Mouse (Mus musculus) embryonic facial prominence, embryonic 12.5 days (tissue): ENCODE measurements at regions not wholly inside any gene's neighbourhood (a gene's known extent, or its start where the extent isn't known, plus 50 kb on each side); places are given as distances from the start of the nearest gene placed in this dataset.

Experiments used
- ATAC-seq: fragments of 200-750 bp; cut with Nextera tagmentation; 2 replicates; pipeline ENCODE4 v1.8.0; 2017; ENCODE audit not compliant: insufficient number of reproducible peaks, insufficient read depth, low FRiP score, low TSS enrichment
- H3K27ac ChIP-seq: fragments of 300-500 bp; sonication (generic); 2 replicates; pipeline ENCODE4 v1.5.1; 2016; ENCODE audit warnings: mild to moderate bottlenecking
- H3K27me3 ChIP-seq: fragments of 300-500 bp; sonication (generic); 2 replicates; pipeline ENCODE4 v1.6.1; 2016; ENCODE audit warnings: mild to moderate bottlenecking, moderate library complexity
- H3K36me3 ChIP-seq: fragments of 300-500 bp; sonication (generic); 2 replicates; pipeline ENCODE4 v1.6.1; 2016; ENCODE audit warnings: mild to moderate bottlenecking
- H3K4me1 ChIP-seq: fragments of 300-500 bp; sonication (generic); 2 replicates; pipeline ENCODE4 v1.6.1; 2016
- H3K4me2 ChIP-seq: fragments of 300-500 bp; sonication (generic); replicated peaks from 2 replicates; pipeline ENCODE4 v1.6.1; 2016; ENCODE audit warnings: mild to moderate bottlenecking, moderate library complexity
- H3K4me3 ChIP-seq: fragments of 300-500 bp; sonication (generic); 2 replicates; pipeline ENCODE4 v1.5.1; 2016; ENCODE audit warnings: mild to moderate bottlenecking
- H3K9ac ChIP-seq: fragments of 300-500 bp; sonication (generic); 2 replicates; pipeline ENCODE4 v1.6.1; 2016; ENCODE audit warnings: mild to moderate bottlenecking, moderate library complexity
- H3K9me3 ChIP-seq: fragments of 300-500 bp; sonication (generic); 2 replicates; pipeline ENCODE4 v1.6.1; 2016; ENCODE audit warnings: mild to moderate bottlenecking, moderate library complexity
- WGBS: fragments of 180-500 bp; shearing (Covaris S2); methylation state at CpG from one replicate; pipeline ENCODE4 v1.1.7; 2016; 5-methylcytosine and 5-hydroxymethylcytosine counted together

DNA sequence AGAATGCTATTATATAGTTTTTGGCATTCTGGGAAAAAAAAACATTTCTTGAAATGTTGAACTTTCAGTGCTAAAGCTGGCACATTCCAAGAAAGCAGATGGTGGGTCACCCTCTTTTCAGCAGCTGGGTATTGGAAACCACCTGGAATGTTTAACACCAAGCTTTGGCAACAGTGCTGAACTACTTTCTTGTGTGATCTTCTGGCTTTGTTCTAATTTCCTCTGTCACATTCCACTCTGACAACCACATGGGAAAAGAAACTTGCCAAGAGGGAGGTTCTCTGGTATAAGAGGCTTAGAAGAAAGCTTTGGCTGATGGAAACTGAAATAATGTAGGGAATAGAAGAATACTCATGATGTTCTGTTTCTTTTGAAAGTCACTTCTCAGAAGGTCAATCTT is 920.4 kb upstream of the Tenm4 start:
- ATAC-seq: no peak

DNA sequence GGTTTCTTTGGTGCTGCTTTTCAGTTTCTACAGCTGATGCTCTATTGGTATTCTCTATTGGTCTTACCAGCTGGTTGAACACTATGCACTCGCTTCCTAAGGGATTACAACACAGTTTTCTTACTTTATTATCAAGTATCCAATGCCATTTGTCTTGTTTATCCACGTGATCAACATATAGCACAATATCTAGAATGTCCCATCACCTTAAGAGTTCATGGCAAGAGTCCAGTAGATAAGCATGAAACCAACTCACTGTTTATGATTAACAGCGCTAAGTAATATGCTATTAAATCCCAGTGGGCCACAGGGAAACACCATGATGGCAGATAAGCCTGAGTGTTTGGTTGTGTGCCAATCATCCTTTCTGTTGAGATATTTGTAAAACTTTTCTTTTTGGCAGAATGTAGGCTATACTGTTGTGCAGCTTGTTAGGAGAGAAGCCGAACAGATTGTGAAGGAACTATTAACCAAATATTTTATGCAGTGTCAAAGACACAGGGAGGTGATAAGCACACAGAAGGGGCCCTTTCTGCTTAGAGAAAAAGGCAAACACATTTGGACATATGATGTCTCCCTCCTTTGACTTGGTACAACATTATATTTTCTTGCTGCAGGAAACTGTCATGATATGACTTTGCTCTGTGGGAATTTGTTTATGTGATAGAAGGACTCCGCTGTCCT is 917.0 kb upstream of the Tenm4 start:
- H3K4me1 ChIP-seq: no peaks in the 10 kb centered on the region
- H3K9me3 ChIP-seq: no peaks in the 10 kb centered on the region
- H3K4me3 ChIP-seq: no peak overlapping the region
- H3K27me3 ChIP-seq: no peaks in the 10 kb centered on the region
- no peaks in the 10 kb centered on the region for H3K36me3 ChIP-seq
- no peak for ATAC-seq
- 84% methylated on average over 5 of the region's 5 CpGs for WGBS
- H3K4me2 ChIP-seq: no peak overlapping the region
- no peak overlapping the region for H3K9ac ChIP-seq
- no peak overlapping the region for H3K27ac ChIP-seq

More for the DNA sequence above, 920.4 kb upstream of the Tenm4 start:
- Histone ChIP-seq H3K9me3 (no peaks in the 10 kb centered on the region), H3K9ac (no peak overlapping the region), H3K4me3 (no peak overlapping the region), H3K36me3 (no peaks in the 10 kb centered on the region), H3K27me3 (no peaks in the 10 kb centered on the region), H3K4me1 (no peaks in the 10 kb centered on the region), H3K27ac (no peak overlapping the region), H3K4me2 (no peak overlapping the region)

- 76% methylated on average over 3 of the region's 3 CpGs for WGBS
- Histone ChIP-seq H3K4me2 (no peak overlapping the region), H3K4me3 (no peak overlapping the region), H3K27ac (no peak overlapping the region), H3K9me3 (no peaks in the 10 kb centered on the region), H3K36me3 (no peaks in the 10 kb centered on the region), H3K9ac (no peak overlapping the region), H3K27me3 (no peaks in the 10 kb centered on the region), H3K4me1 (no peaks in the 10 kb centered on the region)
- ATAC-seq: no peak
Measured at GRCm38 (mm10) chr7:95254913-95255312, 916.1 kb upstream of the Tenm4 start.

DNA sequence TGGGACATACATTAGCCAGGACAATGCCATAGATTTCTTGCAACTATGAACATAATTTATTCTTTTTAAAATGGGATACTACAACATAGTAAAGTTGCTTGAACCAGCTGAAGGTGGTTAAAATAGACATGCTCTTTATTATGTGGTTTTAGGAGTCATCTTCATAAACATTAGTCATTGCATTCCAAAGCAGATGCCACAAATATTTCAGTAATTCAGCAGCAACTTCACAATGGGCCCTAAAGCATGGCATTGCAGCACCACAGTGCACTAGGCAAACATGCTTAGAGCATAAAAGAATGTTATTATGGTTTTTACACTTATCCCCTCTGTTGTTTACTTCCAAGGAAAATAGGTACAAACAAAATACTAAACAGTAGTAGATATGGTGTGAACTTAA is 915.3 kb upstream of the Tenm4 start:
- no peak for ATAC-seq
- no peaks in the 10 kb centered on the region for H3K27me3 ChIP-seq
- H3K4me2 ChIP-seq: no peak overlapping the region
- H3K27ac ChIP-seq: no peak overlapping the region
- H3K9me3 ChIP-seq: no peaks in the 10 kb centered on the region
- no peaks in the 10 kb centered on the region for H3K36me3 ChIP-seq
- H3K9ac ChIP-seq: no peak overlapping the region
- no peak overlapping the region for H3K4me3 ChIP-seq
- no peaks in the 10 kb centered on the region for H3K4me1 ChIP-seq

DNA sequence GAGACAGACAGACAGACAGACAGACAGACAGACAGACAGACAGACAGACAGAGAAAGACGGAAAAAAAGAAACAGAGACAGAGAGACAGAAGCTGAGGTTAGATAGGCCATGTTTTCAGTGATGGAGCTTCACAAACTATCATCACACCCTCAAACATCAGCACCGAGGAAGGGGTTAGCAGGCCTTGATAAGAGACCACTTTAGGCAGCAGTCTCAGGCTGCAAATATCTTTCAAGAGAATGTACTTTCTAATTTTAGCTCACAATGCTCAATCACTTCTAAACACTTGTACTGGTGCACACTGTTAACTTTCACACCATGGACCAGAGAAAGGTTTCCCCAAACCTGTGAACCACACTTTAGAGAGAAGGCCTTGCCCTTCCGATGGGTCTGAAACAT is 908.1 kb upstream of the Tenm4 start:
- H3K4me1 ChIP-seq: no peaks in the 10 kb centered on the region
- no peak overlapping the region for H3K9ac ChIP-seq
- H3K4me2 ChIP-seq: no peak overlapping the region
- H3K27me3 ChIP-seq: no peaks in the 10 kb centered on the region
- H3K36me3 ChIP-seq: no peaks in the 10 kb centered on the region
- no peak overlapping the region for H3K4me3 ChIP-seq
- ATAC-seq: no peak
- H3K9me3 ChIP-seq: no peaks in the 10 kb centered on the region
- 84% methylated on average over 3 of the region's 3 CpGs for WGBS
- H3K27ac ChIP-seq: no peak overlapping the region

- H3K27me3 ChIP-seq: no peaks in the 10 kb centered on the region
- H3K4me2 ChIP-seq: no peak overlapping the region
- ATAC-seq: no peak
- H3K9me3 ChIP-seq: no peaks in the 10 kb centered on the region
- no peaks in the 10 kb centered on the region for H3K4me1 ChIP-seq
- H3K9ac ChIP-seq: no peak overlapping the region
- H3K4me3 ChIP-seq: no peak overlapping the region
- no peaks in the 10 kb centered on the region for H3K36me3 ChIP-seq
- no peak overlapping the region for H3K27ac ChIP-seq
- WGBS: 84% methylated on average over 1 of the region's 1 CpGs
Measured at GRCm38 (mm10) chr7:95277237-95277636, 893.8 kb upstream of the Tenm4 start.

- H3K27me3 ChIP-seq: no peaks in the 10 kb centered on the region
- 56% methylated on average over 1 of the region's 1 CpGs for WGBS
- ATAC-seq: no peak
- no peaks in the 10 kb centered on the region for H3K4me1 ChIP-seq
- H3K9ac ChIP-seq: no peak overlapping the region
- H3K4me2 ChIP-seq: no peak overlapping the region
- no peaks in the 10 kb centered on the region for H3K9me3 ChIP-seq
- H3K27ac ChIP-seq: no peak overlapping the region
- no peaks in the 10 kb centered on the region for H3K36me3 ChIP-seq
- H3K4me3 ChIP-seq: no peak overlapping the region
Measured at GRCm38 (mm10) chr7:95313667-95314066, 857.4 kb upstream of the Tenm4 start.

DNA sequence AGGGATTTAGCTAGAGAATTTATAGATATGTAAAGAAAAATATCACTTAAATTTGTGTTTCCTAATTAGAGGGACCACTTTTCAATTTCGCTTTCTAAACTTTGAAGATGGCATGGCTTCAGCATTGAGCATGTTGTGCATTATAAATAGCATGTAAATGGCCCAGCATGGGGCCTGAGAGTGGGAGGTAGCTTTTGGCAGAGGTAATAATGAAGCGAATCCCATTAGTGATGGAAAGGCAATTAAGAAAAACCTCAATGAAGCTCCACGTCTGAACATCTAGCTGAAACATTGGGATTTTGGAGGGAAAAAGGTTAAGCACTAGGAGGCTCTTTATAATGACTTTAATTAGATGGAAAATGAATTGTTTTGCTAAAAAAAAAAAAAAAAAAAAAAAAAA is 848.0 kb upstream of the Tenm4 start:
- Histone ChIP-seq H3K9me3 (no peaks in the 10 kb centered on the region), H3K27ac (no peak overlapping the region), H3K27me3 (no peaks in the 10 kb centered on the region), H3K36me3 (no peaks in the 10 kb centered on the region), H3K4me1 (no peaks in the 10 kb centered on the region), H3K4me2 (no peak overlapping the region), H3K4me3 (no peak overlapping the region), H3K9ac (no peak overlapping the region)
- ATAC-seq: no peak
- WGBS: 58% methylated on average over 3 of the region's 3 CpGs

DNA sequence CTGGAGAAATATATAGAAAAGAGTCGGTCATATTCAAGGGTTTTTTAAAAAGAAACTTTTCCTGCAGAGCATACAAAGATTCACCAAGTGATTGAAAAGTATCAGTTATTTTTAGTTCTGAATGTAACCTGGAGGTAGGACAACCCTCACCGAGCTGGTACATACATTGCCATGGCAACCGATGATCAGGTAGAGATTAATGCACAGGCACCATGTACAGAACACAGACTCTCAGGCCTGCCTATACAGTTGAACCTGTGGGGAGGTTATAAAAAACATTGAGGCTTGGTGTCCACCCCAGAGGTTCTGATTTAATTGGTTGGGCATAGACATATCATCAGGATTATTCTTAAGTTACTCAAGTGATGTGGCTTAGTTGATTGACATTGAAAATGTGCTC is 846.1 kb upstream of the Tenm4 start:
- no peak overlapping the region for H3K9ac ChIP-seq
- H3K27ac ChIP-seq: no peak overlapping the region
- H3K4me2 ChIP-seq: no peak overlapping the region
- H3K4me1 ChIP-seq: no peaks in the 10 kb centered on the region
- no peak overlapping the region for H3K4me3 ChIP-seq
- no peaks in the 10 kb centered on the region for H3K9me3 ChIP-seq
- no peak for ATAC-seq
- WGBS: 90% methylated on average over 3 of the region's 3 CpGs
- no peaks in the 10 kb centered on the region for H3K36me3 ChIP-seq
- H3K27me3 ChIP-seq: no peaks in the 10 kb centered on the region

GRCm38 (mm10) chr7:95332037-95332436 is 839.0 kb upstream of the Tenm4 start:
- Histone ChIP-seq H3K4me1 (no peaks in the 10 kb centered on the region), H3K36me3 (no peaks in the 10 kb centered on the region), H3K4me2 (no peak overlapping the region), H3K4me3 (no peak overlapping the region), H3K27ac (no peak overlapping the region), H3K27me3 (no peaks in the 10 kb centered on the region), H3K9me3 (no peaks in the 10 kb centered on the region), H3K9ac (no peak overlapping the region)
- no peak for ATAC-seq
- WGBS: 24% methylated on average over 4 of the region's 4 CpGs

- H3K9me3 ChIP-seq: no peaks in the 10 kb centered on the region
- no peak overlapping the region for H3K4me3 ChIP-seq
- 0 out of 2 replicates have a peak, but pooled peaks cover 4% of the 10 kb centered on the region for H3K4me1 ChIP-seq
- 48% methylated on average over 7 of the region's 7 CpGs for WGBS
- H3K9ac ChIP-seq: no peak overlapping the region
- no peaks in the 10 kb centered on the region for H3K27me3 ChIP-seq
- no peaks in the 10 kb centered on the region for H3K36me3 ChIP-seq
- no peak overlapping the region for H3K4me2 ChIP-seq
- ATAC-seq: no peak
- no peak overlapping the region for H3K27ac ChIP-seq
Measured at GRCm38 (mm10) chr7:95350185-95350803, 820.8 kb upstream of the Tenm4 start.

DNA sequence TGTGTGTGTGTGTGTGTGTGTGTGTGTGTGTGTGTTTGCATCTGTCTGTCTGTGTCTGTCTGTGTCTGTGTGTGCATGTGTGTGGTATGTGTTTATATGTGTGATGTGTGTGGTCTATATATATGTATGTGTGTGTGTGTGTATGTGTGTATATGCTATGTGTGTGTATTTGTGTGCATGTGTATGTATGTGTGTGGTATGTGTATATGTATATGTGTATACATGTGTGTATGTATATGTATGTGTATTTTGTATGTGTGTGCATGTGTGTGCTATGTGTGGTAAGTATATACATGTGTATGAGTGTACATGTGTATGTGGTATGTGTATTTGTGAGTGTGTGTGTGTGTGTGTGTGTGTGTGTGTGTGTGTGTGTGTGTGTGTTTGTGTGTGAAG is 820.2 kb upstream of the Tenm4 start:
- no peaks in the 10 kb centered on the region for H3K36me3 ChIP-seq
- H3K9ac ChIP-seq: no peak overlapping the region
- ATAC-seq: peak; percentile 75; the same call in 1 of the 2 replicates
- H3K27ac ChIP-seq: no peak overlapping the region
- H3K4me3 ChIP-seq: no peak overlapping the region
- H3K27me3 ChIP-seq: no peaks in the 10 kb centered on the region
- no peak overlapping the region for H3K4me2 ChIP-seq
- no peaks in the 10 kb centered on the region for H3K9me3 ChIP-seq
- H3K4me1 ChIP-seq: 0 out of 2 replicates have a peak, but pooled peaks cover 4% of the 10 kb centered on the region
